Mouse (Mus musculus): Measurements from ENCODE around the gene Srpk3.
A peak's percentile ranks its signal among the peaks of the same experiment; 100 is the strongest.
"Not testable (repeated sequence)": the region's sequence is repeated elsewhere in the genome, so short reads cannot be mapped to it uniquely, and the experiment has no call there.

Gene Srpk3

GRCm38 (mm10) chrX:73774168-73774760, at the start of gene Srpk3:
Gene Srpk3 (plus strand): TSS chrX:73774405.
- DNase-seq (ENCODE audit: low read depth, low spot score): no peak

DNA sequence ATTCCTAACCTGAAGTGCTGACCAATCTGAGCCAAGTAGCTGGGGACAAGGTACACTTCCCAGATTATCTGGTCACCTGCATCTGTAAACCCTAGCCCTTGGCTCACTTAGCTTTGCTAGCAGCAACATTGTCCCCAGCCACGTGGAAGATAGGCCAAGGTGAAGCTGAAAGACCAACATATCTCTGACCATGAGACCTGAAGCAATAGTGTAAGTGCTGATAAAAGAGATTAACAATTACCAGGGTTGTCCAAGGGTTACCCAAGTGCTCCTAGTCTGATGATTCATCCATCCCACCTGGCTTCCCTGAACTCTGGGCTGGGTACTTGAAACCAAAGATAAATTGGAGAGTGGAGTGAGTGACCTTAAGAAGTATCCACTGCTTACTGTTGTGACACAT, 43.3 kb upstream of the Srpk3 start:
- no peak for DNase-seq (ENCODE audit: low read depth, low spot score)

DNA sequence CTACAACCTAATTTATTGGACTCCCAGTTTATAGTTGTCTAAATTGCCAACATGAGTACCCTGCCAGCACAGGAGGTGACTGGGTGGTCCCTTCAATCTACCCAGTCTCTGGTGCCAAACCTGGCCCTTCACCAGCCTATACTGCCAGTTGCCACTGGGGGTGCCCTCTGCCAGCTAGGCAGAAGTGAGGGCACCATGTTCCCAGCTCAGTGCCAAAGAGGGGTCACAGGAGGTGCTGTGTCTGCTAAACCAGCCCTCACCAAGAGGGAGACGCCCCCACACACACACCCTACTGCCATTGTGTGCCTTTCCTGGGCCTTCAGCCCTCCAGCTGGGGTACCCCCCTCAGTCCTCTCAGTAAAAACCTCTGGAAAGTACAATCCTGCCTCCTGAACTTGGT, 36.0 kb upstream of the Srpk3 start:
- peak; percentile 13 for DNase-seq (ENCODE audit: low read depth, low spot score)

DNA sequence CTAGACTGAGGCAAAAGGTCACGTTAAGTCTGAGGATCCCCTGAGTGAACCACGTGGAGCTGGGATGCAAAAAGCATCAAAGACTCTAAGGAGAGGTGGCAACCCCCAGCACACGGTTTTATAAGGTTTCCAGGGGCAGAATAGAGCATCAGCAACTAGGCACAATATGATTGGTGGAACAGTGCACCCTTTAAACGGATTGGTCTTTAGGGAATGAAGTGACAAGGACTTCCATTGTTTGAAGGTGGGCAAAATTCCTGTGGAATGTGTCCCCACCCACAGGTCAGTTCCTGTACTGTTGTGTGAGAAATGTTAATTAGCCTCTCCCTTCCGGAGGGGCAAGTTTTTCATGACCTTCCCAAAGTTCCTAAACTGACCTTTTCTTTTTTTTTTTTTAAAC, 35.1 kb upstream of the Srpk3 start:
- no peak for DNase-seq (ENCODE audit: low read depth, low spot score)

DNA sequence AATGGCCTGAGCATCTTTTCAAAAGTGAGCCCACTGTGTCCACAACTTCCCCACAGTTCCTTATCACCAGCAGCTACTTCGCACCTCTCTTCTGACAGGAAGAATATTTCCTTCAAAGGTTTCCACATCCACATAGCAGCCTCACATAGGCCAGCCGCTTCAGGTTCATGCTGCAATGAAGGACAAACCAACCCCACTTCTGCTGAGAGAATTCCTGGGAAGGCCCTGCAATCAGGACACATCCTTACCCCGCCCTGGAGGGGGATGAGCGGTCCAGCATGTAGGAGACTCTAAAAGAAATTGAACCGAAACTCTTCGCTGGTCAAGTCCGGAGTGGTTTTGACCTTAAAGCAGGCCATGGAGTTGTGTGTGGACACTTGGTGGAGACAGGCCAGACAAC, 34.4 kb upstream of the Srpk3 start:
- not testable (repeated sequence) for DNase-seq (ENCODE audit: low read depth, low spot score)

DNA sequence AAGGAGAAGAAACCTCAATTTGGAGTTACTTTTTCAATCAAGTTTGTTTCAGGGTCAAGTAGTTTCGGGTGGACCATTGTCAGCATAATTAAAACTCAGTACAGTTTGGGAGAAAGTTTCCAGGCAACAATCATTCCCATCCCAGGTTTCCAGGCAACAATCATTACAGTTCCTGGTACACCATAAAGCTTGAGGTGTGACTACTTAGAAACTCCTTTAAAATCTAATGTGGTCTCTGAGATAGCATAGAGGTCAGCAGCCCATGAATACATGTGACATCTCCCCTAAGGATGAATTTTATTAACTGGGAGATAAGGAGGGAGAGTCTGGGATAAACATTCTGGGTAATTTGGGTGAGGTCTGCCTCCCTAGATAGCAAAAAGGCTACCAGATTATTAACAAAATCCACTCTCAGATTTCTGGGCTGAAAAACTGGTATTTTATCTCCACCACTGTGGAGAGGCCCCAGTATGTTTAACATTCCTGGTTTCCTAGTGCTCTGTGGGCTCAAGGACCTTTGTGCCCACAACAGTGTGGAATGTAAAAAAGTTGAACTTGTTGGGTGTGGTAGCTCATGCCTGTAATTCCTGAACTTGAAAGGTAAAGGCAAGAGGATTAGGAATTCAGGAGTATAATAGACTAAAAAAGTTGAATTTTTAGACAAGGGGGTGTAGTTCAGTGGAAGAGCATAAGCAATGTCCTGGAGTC, 29.3 kb upstream of the Srpk3 start:
- DNase-seq (ENCODE audit: low read depth, low spot score): no peak

GRCm38 (mm10) chrX:73748977-73749376, 25.2 kb upstream of the Srpk3 start:
- peak; percentile 16 for DNase-seq (ENCODE audit: low read depth, low spot score)

DNA sequence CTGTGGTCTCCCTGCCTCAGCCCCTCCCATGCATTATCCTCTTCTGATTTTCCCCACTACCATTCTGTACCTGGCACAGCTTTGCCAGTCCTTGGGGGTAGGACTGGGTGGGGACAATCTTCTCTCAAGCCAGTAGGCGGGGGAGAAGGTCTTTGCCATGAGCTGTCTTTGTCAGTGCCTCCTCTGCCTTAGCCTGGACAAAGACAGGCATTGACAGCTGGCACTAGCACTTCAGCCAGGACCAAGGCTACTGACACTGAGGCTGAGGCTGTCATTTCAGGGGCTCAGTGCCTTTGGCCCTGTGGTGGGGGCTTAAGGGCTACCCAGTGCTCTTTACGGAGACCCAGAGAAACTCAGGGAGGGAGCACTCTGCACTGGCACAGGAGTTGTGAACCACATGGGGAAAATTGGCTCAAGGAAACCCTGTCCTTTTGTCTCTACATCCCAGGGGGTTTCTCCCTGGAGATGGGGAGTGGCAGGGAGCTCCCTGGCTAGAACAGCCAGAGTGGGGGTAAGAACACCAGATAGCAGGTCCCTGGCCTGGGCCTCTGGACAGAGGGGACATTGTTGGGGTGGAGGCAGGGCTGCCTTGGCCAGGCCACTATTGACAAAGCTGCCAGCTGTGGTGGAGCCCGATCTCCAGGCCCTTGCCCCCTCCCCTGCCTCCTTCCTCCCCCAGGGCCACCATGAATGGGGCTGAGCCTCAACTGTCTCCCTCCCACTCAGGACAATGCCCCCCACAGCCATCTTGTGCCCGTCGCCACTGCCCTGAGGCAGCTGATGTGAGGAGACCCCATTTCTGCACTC, 17.7 kb upstream of the Srpk3 start, which contains the start of gene Plxnb3:
Gene Plxnb3 (plus strand): TSS at position 757 of the 807 bp plus-strand sequence.
- DNase-seq (ENCODE audit: low read depth, low spot score): no peak

DNA sequence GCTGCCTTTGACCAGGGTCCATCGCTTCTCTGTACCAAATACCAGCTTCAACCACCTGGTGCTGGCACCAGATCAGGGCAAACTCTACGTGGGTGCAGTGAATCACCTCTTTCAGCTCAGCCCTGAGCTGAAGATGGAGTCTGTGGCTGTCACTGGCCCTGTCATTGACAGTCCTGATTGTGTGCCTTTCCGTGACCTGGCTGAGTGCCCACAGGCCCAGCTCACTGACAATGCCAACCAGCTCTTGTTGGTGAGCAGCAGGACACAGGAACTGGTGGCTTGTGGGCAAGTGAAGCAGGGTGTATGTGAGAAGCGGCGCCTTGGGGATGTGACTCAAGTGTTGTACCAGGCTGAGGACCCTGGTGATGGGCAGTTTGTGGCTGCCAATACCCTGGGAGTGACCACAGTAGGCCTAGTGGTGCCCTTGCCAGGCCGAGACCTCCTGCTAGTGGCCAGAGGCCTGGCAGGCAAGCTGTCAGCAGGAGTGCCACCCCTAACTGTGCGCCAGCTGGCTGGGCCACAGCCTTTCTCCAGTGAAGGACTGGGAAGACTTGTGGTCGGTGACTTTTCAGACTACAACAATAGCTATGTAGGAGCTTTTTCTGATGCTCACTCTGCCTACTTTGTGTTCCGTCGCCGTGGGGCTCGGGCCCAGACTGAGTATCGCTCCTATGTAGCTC, 15.5 kb upstream of the Srpk3 start:
- no peak for DNase-seq (ENCODE audit: low read depth, low spot score)

GRCm38 (mm10) chrX:73765311-73765710, 8.9 kb upstream of the Srpk3 start:
- DNase-seq (ENCODE audit: low read depth, low spot score): no peak

- peak; percentile 38 for DNase-seq (ENCODE audit: low read depth, low spot score)
Measured at GRCm38 (mm10) chrX:73767267-73767666, 6.9 kb upstream of the Srpk3 start.

DNA sequence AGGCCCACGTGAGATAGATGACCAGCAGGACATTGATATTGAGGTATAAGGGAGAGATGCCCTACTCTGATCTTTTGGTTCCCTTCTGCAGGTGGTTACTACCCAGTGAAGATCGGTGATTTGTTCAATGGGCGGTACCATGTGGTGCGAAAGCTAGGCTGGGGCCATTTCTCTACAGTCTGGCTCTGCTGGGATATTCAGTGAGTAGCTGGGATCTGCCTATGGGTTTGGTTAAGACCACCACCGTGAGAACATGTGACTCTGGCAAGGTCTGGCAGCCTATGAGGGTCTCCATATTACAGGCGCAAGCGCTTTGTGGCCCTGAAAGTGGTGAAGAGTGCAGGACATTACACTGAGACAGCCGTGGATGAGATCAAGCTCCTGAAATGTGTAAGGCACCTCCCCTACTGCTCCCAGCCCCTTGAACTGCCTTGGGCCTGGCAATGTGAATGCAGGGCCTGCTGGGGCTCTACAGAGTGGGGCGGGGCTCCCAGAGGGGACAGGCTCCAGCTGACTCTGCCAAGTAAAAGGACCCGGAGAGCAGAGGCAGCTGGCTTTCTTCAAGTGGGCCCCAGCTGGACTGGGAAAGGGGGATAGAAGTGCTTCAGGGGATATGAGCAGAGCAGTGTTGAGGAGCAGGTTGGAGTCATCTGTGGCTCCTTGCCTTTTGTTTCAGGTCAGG, 738 bp downstream of the Srpk3 start:
- no peak for DNase-seq (ENCODE audit: low read depth, low spot score)

- no peak for DNase-seq (ENCODE audit: low read depth, low spot score)
Measured at GRCm38 (mm10) chrX:73782227-73782626, 8.0 kb downstream of the Srpk3 start.

DNA sequence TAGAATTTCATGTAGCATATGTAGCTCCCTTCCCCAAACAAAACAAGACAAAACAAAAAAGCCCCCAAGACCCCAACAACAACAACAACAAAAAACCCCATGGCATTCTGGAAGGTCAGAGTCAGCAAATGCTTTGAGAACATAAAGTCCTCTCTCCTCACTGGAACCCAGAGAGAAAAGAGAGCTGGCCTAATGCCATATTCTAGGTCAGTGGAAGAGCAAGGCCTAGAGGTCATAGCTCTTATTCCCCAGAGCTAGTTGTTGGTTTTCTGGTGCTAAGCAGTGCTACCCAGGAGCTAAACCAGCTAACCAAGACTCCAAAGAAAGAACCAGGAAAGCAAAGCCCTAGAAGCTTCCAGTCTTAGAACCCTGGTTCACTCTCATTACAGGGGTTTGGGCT, 11.5 kb downstream of the Srpk3 start:
- no peak for DNase-seq (ENCODE audit: low read depth, low spot score)

DNA sequence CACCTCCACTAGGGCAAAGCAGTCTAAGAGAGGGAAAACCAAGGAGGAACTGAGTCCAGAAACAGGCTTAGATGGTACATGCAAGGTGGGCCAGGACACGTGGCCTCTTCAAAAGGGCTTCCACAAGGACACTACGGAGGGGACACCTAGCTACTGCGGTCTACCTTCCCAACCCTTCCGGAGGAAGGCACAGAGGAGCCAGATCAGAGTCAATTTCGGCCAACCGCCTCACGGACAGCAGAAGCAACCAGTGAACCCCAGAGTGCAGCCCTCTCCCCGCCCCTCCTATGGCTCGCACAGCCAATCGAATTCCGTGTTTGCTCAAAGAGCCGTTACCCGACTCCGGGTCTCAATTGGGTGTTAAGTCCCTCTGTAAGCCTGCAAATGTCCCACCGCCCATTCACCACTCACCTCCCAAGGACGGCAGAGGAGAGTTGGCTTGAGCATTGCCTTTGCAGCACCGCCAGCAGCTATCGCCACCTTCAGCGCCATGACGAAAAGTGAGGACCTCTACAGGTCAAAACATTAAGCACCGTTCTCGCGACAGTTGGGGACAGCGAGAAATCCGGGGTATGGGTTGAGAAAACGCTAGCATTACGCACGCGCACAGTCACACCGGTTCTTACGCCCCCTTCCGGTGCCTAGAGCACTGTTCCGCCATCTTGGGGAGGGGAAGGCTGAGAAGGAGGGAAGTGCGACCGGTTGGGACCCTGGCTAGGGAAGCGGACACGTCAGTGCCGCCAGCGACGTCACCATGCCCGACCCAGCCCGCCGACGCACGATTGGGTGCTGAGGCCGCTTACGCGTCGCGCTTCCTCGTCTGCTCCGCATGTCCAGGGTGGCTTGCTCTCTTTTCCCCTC, 12.4 kb downstream of the Srpk3 start, which contains the start of the genes Idh3g and Ssr4:
Gene Idh3g (minus strand): TSS at position 534 of the 861 bp plus-strand sequence.
Gene Ssr4 (plus strand): TSS at position 665 of the 861 bp plus-strand sequence.
- DNase-seq (ENCODE audit: low read depth, low spot score): peak; percentile 96

- no peak for DNase-seq (ENCODE audit: low read depth, low spot score)
Measured at GRCm38 (mm10) chrX:73787225-73787558, 13.0 kb downstream of the Srpk3 start.

DNA sequence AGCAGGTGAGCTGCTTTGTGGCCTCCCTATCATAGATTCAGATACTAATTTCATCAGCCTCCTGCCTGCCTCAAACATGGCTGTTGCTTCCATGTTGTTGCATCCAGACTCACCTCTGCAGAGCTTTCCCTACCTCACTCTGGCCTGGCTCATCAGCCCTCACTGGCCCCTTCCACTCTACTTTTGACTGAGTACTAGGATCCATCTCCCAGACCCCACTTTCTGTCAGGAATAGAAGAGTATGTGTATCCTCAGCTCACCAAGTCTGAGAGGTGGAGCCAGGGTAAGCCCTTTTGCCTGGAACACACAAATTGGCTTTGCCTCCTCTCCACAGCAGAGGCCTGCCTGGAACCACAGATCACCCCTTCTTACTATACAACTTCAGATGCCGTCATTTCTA, 14.3 kb downstream of the Srpk3 start:
- DNase-seq (ENCODE audit: low read depth, low spot score): no peak

- DNase-seq (ENCODE audit: low read depth, low spot score): no peak
Measured at GRCm38 (mm10) chrX:73793039-73793438, 18.8 kb downstream of the Srpk3 start.

- no peak for DNase-seq (ENCODE audit: low read depth, low spot score)
Measured at GRCm38 (mm10) chrX:73793505-73793904, 19.3 kb downstream of the Srpk3 start.

DNA sequence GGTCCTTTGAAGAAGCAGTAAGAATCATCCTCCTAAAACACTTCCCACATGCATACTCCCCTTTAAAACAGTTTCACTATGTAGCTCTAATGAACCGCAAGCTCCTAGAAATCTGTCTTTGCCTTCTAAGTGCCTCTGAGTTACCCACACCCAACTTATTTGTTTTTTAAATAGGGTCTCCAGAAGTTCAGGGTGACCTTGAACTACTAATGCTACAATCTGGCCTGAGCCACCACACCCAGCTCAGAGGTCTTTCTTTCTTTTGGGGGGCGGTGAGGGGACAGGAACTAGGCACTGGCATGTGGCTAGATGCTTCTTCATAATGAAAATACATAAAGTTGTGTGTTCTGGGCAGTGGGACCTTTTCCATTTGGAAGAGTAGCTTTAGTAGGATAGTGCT, 23.3 kb downstream of the Srpk3 start:
- no peak for DNase-seq (ENCODE audit: low read depth, low spot score)

All from CD4-positive, CD25-positive, alpha-beta regulatory T cell, adult 2 months (primary cell).